Mouse (Mus musculus) E14TG2a.4 (cell line): ENCODE data around the gene Golga4.

ENCODE experiments used
- CTCF ChIP-seq: conservative IDR thresholded peaks from 2 replicates; pipeline ENCODE4 v1.5.1; 2014; ENCODE audit warnings: low read length
- NANOG ChIP-seq: IDR thresholded peaks from 2 replicates; pipeline ENCODE4 v1.6.1; 2014; ENCODE audit warnings: borderline replicate concordance, low read length, mixed read lengths
- POU5F1 ChIP-seq: IDR thresholded peaks from 2 replicates; pipeline ENCODE4 v1.6.1; 2014; ENCODE audit warnings: low read length, borderline replicate concordance

DNA sequence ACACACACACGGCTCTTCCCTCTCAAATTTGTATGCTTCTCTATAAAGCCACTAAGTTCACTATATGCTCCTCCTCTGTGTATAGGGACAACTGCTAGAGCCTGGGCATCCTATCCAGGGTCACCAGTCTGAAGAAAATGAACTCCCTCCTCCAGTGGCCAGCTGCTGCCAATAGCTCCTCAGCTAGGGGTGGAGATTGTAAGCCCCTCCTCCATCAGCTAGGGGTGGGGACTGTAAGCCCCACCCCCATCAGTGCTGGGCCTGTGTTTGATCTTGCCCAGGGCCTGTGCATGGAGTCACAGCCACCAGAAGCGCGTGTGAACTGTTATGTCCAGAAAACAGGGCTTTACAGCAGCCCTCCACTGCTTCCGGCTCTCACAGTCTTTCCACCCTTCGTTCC, 96.5 kb downstream of the Golga4 start:
- TF ChIP-seq CTCF (no peak), NANOG (no peak), POU5F1 (no peak)
